Mouse (Mus musculus) limb, embryonic 11.5 days (tissue): Measurements from ENCODE around the gene Gm38392. TPM values are rescaled to one million over a fixed set of nuclear protein-coding genes. Genes with fewer than 3 reads are reported as not detected.

Source experiments
- ATAC-seq: fragments of 200-750 bp; cut with Nextera tagmentation; 2 replicates; pipeline ENCODE4 v1.8.0; 2017; ENCODE audit warnings: low read depth; ENCODE audit not compliant: insufficient number of reproducible peaks, low FRiP score, low TSS enrichment
- DNase-seq: peaks from one replicate; pipeline ENCODE4 v3.0.0-alpha.2; 2015; ENCODE audit warnings: low spot score
- H3K27ac ChIP-seq: fragments of 300-500 bp; sonication (generic); replicated peaks from 2 replicates; pipeline ENCODE4 v1.5.1; 2014; ENCODE audit warnings: low read depth, mild to moderate bottlenecking, low read length
- H3K27me3 ChIP-seq: fragments of 300-500 bp; sonication (generic); 2 replicates; pipeline ENCODE4 v1.6.1; 2014; ENCODE audit warnings: mild to moderate bottlenecking, low read length, mixed read lengths; ENCODE audit not compliant: control insufficient read depth, insufficient read depth
- H3K36me3 ChIP-seq: fragments of 300-500 bp; sonication (generic); 2 replicates; pipeline ENCODE4 v1.6.1; 2014; ENCODE audit warnings: mild to moderate bottlenecking, low read length, moderate library complexity, mixed read lengths; ENCODE audit not compliant: control insufficient read depth, insufficient read depth
- H3K4me1 ChIP-seq: fragments of 300-500 bp; sonication (generic); 2 replicates; pipeline ENCODE4 v1.6.1; 2014; ENCODE audit warnings: low read length, mixed read lengths; ENCODE audit not compliant: control insufficient read depth, insufficient read depth
- H3K4me2 ChIP-seq: fragments of 300-500 bp; sonication (generic); 2 replicates; pipeline ENCODE4 v1.6.1; 2014; ENCODE audit warnings: low read depth, mild to moderate bottlenecking, moderate library complexity; ENCODE audit not compliant: severe bottlenecking
- H3K4me3 ChIP-seq: fragments of 300-500 bp; sonication (generic); 2 replicates; pipeline ENCODE4 v1.5.1; 2014; ENCODE audit warnings: low read depth, low read length
- H3K9ac ChIP-seq: fragments of 300-500 bp; sonication (generic); 2 replicates; pipeline ENCODE4 v1.6.1; 2014; ENCODE audit warnings: mild to moderate bottlenecking, low read length
- H3K9me3 ChIP-seq: fragments of 300-500 bp; sonication (generic); 2 replicates; pipeline ENCODE4 v1.6.1; 2016; ENCODE audit warnings: low read length; ENCODE audit not compliant: control insufficient read depth
- WGBS: fragments of 180-500 bp; shearing (Covaris S2); extraction: QIAGEN DNeasy Blood & Tissue Kit; methylation state at CpG from one replicate; pipeline ENCODE4 v1.1.7; 2014; 5-methylcytosine and 5-hydroxymethylcytosine counted together
- polyA plus RNA-seq: library from polyadenylated mRNA; unstranded; fragments of >200 nt; fragmentation: Nextera tagmentation; extraction: Ambion mirVana; gene quantifications from 2 replicates; pipeline ENCODE4 v1.2.1, GENCODE M21; 2014

The Gm38392 gene
- polyA plus RNA-seq, 1 experiment from 2014 or later, result 0.59 TPM

DNA sequence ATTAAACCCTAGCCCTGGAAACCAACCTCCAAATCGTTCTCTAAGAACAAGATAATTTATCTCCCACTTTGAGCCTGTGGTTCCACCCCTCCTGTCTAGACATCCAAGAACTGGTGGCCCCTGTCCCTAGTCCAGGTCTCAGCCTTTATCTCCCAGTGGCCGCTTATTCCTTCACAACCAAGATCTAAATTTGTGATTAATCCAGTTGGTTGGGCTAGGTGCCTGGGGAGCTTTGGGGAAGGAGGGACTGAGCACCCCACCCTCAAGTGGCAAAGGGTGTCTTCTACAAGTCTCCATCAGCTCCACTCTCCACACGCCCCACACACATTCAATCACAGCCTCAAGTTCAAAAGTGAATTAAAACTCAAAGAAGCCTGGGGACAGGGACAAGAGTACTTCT, 80.5 kb downstream of the Gm38392 start:
- Histone ChIP-seq H3K9me3 (no peaks in the 10 kb centered on the region), H3K36me3 (no peaks in the 10 kb centered on the region), H3K27ac (no peak overlapping the region), H3K9ac (no peak overlapping the region), H3K27me3 (peaks cover 96% of the 10 kb centered on the region), H3K4me1 (no peaks in the 10 kb centered on the region), H3K4me2 (no peak overlapping the region), H3K4me3 (no peak overlapping the region)
- DNase-seq (no peak), ATAC-seq (no peak)
- WGBS, result 8% methylated on average over 3 of the region's 3 CpGs

DNA sequence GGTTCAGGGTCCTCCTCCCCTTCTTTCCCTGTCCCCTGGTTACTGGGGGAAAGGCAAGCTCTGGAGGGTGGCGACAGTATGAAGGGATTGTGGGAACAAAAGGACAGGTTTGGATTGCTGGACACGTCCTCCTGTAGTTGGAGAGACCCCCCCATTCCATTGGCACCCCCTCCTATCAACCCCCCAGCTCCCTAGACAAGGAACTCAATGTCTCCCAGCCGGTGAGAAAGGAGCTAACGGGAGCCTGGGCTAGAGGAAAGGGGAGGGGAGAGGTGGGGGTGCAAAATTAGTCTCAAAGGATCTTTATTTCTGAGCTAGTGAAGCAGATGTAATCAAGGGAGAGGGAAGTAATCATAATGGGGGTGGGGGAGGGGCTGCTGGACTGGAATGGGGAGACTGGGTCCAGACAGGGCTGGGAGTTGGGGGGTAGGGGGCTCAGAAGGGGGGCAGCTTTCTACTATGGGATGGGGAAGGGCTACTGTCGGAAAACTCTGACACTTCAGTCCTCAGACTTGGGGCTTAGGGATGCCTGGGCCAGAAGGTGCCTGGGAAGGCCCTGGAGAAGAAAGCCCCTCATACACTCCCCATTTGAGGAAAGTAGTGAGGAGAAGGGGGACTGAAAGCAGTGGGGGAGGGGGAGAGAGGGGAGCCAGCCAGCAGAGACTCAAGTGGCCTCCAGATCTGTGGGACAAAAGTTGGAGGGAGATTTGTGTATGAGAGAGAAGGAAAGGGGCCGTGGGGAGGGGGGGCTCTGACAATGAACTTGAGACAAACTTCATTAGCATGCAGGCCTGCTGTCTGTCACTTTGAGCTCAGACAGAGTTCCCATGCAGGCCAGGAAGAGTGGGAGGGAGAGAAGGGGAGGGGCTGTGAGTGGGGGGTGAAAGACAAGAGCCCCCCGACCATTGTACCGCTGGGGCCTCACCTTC, 81.2 kb downstream of the Gm38392 start:
- no peaks in the 10 kb centered on the region for H3K4me1 ChIP-seq
- no peak overlapping the region for H3K4me2 ChIP-seq
- H3K4me3 ChIP-seq, result no peak overlapping the region
- no peak overlapping the region for H3K27ac ChIP-seq
- peaks cover 98% of the 10 kb centered on the region for H3K27me3 ChIP-seq
- ATAC-seq, result no peak
- H3K9me3 ChIP-seq, result no peaks in the 10 kb centered on the region
- H3K36me3 ChIP-seq, result no peaks in the 10 kb centered on the region
- no peak for DNase-seq
- WGBS, result 3% methylated on average over 8 of the region's 8 CpGs
- no peak overlapping the region for H3K9ac ChIP-seq

DNA sequence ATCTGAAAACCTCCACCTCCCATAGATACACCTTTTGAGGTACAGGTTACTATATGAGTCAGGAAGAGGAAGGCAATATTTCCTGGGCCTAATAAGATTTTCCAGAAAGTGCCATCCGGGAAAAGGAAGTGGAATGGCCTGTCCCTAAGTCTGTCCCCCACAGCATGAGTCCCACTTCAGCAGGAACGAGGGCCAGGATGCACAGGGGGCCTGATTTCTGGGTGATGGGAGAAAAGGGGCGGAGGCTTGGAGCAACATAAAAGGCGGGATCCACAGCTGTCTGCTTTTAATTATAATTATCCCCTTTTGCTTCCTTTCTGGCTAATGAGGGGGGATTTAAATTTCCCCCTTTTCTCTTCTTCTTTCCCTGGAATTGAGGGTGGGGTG, 81.8 kb downstream of the Gm38392 start:
- Histone ChIP-seq H3K4me2 (no peak overlapping the region), H3K27ac (no peak overlapping the region), H3K4me3 (no peak overlapping the region), H3K27me3 (peaks cover 98% of the 10 kb centered on the region), H3K9ac (no peak overlapping the region), H3K36me3 (no peaks in the 10 kb centered on the region), H3K9me3 (no peaks in the 10 kb centered on the region), H3K4me1 (no peaks in the 10 kb centered on the region)
- no peak for ATAC-seq
- DNase-seq, result no peak
- 3% methylated on average over 4 of the region's 4 CpGs for WGBS

DNA sequence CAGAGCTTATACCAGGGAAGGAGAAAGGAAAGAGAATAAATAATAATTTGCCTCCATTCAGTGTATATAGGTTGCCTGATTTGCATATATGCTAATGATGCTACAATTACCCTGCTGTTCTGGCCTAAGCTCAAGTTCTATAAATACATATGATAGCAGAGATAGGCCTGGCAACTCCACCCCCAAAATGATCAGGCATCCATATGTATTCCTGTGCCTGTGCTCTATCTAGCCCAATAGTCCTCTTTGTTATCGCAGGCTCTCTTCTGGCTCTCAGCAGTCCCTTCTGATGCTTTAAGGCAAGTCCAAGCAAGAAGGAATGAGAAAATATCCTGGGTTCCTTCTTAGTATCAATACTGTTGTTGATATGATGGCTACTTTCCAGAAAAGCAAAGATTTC, 82.3 kb downstream of the Gm38392 start:
- Histone ChIP-seq H3K4me1 (no peaks in the 10 kb centered on the region), H3K4me2 (no peak overlapping the region), H3K9me3 (no peaks in the 10 kb centered on the region), H3K27me3 (peaks cover 98% of the 10 kb centered on the region), H3K27ac (no peak overlapping the region), H3K4me3 (no peak overlapping the region), H3K36me3 (no peaks in the 10 kb centered on the region), H3K9ac (no peak overlapping the region)
- DNase-seq, result no peak
- no peak for ATAC-seq
- WGBS, result 13% methylated on average over 1 of the region's 1 CpGs

DNA sequence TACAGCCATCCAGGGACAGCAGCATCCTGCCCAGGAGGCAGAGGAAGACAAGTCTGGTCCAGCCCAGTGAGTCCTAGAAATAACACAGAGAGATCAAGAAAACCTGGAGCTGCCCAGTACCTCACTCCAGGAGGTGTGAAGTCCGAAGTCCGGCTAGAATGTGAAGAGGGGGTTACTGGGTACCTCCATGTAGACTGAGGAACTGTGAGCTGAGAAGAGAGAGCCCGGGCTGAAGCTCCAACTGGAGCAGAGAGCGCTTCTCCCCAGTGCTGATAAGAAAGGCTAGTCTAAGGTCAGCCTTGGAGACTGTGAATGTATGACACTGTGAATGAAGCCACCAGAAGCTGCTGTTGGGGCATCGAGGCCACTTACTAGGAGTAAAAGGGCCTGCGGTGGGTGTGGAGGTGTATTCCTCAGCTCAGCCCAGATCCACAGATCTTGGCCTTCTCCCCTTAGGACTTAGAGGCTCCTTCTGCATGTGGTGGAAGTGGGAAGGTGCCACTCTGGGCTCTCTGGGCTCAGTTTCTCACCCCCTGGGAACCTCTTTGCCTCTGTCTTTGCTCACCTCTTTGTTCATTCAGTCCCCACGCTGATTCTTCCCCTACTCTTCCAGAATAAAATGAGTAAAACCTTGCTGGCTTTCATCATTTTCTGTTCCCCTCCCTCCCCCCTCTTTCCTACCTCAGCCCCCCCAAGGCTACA, 82.9 kb downstream of the Gm38392 start:
- peaks cover 98% of the 10 kb centered on the region for H3K27me3 ChIP-seq
- H3K4me3 ChIP-seq, result no peak overlapping the region
- ATAC-seq (no peak), DNase-seq (no peak)
- H3K4me1 ChIP-seq, result no peaks in the 10 kb centered on the region
- WGBS, result 5% methylated on average over 7 of the region's 7 CpGs
- H3K9me3 ChIP-seq, result no peaks in the 10 kb centered on the region
- no peaks in the 10 kb centered on the region for H3K36me3 ChIP-seq
- H3K4me2 ChIP-seq, result no peak overlapping the region
- no peak overlapping the region for H3K9ac ChIP-seq
- no peak overlapping the region for H3K27ac ChIP-seq

DNA sequence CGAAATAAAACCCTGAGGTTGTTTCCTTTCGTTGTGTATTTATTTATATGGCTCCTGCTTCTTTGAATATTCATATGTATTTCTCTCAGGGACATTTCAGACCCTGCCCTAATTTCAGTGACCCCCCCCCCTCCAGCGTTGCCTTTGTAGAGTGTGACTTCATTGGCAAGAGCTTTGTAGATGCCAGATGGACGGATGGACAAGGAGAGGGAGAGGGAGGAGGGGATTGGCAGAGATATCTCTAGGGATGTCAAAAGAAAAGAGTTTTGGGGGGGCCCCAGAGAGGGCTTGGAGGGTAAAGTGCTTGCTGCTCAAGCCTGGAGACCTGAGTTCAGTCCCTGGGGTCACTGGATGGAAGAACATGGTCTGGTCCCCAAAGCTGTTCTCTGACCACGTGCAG, 83.6 kb downstream of the Gm38392 start:
- no peak for DNase-seq
- no peaks in the 10 kb centered on the region for H3K4me1 ChIP-seq
- H3K27me3 ChIP-seq, result peaks cover 98% of the 10 kb centered on the region
- ATAC-seq, result no peak
- 16% methylated on average over 5 of the region's 5 CpGs for WGBS
- no peak overlapping the region for H3K27ac ChIP-seq
- H3K4me3 ChIP-seq, result no peak overlapping the region
- no peaks in the 10 kb centered on the region for H3K36me3 ChIP-seq
- H3K9me3 ChIP-seq, result no peaks in the 10 kb centered on the region
- H3K9ac ChIP-seq, result no peak overlapping the region
- no peak overlapping the region for H3K4me2 ChIP-seq

DNA sequence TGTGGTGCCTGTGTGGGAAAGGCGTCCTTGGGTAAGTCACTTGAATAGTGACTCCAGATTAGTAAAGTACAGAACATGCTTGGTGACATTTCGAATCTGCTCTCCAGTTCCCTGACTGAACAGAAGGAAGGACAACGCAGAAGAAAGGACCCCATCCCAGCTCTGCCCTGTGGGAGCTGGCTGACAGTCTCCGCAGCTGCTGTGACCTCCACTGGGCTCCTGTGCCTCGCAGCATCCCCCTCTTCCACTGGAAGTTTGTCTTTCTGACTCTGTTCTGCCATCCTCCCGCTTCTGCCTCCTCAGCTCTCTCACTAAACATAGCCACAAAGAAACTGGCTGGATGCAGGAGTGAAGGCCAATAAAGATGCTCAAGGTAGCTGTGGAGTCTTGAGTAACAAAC, 84.0 kb downstream of the Gm38392 start:
- Histone ChIP-seq H3K9me3 (no peaks in the 10 kb centered on the region), H3K4me3 (no peak overlapping the region), H3K4me1 (no peaks in the 10 kb centered on the region), H3K27me3 (peaks cover 98% of the 10 kb centered on the region), H3K36me3 (no peaks in the 10 kb centered on the region), H3K4me2 (no peak overlapping the region), H3K27ac (no peak overlapping the region), H3K9ac (no peak overlapping the region)
- ATAC-seq (no peak), DNase-seq (no peak)
- 4% methylated on average over 6 of the region's 6 CpGs for WGBS

DNA sequence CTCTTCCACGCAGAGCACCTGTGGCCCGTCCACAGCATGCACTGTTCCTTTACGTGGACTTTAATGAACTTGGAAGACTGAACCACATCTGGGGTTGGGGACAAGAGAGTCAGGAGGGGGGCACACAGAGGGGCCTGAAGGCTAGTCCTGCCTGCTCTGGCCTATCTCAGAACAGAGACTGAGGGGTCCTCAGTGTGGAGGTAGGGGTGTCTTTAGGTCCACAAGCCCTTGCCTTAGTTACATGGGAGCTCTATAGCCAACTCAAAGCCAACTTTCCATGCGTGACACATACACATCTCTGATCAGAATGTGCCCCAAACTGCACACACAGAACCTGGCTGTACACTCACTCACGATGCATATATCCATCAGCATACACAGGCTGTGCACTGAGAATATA, 85.4 kb downstream of the Gm38392 start:
- WGBS, result 14% methylated on average over 5 of the region's 5 CpGs
- Histone ChIP-seq H3K4me2 (no peak overlapping the region), H3K9me3 (no peaks in the 10 kb centered on the region), H3K9ac (no peak overlapping the region), H3K4me3 (no peak overlapping the region), H3K36me3 (no peaks in the 10 kb centered on the region), H3K27me3 (peaks cover 98% of the 10 kb centered on the region), H3K27ac (no peak overlapping the region), H3K4me1 (no peaks in the 10 kb centered on the region)
- DNase-seq (no peak), ATAC-seq (no peak)
